Mouse (Mus musculus): ENCODE measurements at regions not wholly inside any gene's neighbourhood (a gene's known extent, or its start where the extent isn't known, plus 50 kb on each side); places are given as distances from the start of the nearest gene placed in this dataset.
A peak's percentile ranks its signal among the peaks of the same experiment; 100 is the strongest.

- H3K9me3 ChIP-seq = peaks cover 3% of the 10 kb centered on the region; the same call in 1 of the 2 replicates
- peaks cover 28% of the 10 kb centered on the region for H3K4me1 ChIP-seq
- 90% methylated on average over 3 of the region's 3 CpGs for WGBS
- H3K36me3 ChIP-seq (replicated peaks) = no peaks in the 10 kb centered on the region
- H3K27me3 ChIP-seq = peaks cover 54% of the 10 kb centered on the region
- no peak for ATAC-seq (ENCODE audit: low FRiP score)
- H3K9ac ChIP-seq = no peak overlapping the region
- H3K4me2 ChIP-seq = no peak overlapping the region
- H3K4me3 ChIP-seq (replicated peaks) = no peak overlapping the region
- H3K27ac ChIP-seq = no peak overlapping the region
These were observed 317.5 kb downstream of the Icos start for GRCm38 (mm10) chr1:61295219-61295618.

GRCm38 (mm10) chr1:61296831-61297230, 319.1 kb downstream of the Icos start:
- Histone ChIP-seq H3K9ac (no peak overlapping the region), H3K9me3 (peaks cover 3% of the 10 kb centered on the region; the same call in 1 of the 2 replicates), H3K4me2 (no peak overlapping the region), H3K27ac (no peak overlapping the region), H3K4me1 (peaks cover 44% of the 10 kb centered on the region), H3K36me3 (replicated peaks) (no peaks in the 10 kb centered on the region), H3K4me3 (replicated peaks) (no peak overlapping the region), H3K27me3 (peaks cover 54% of the 10 kb centered on the region)
- ATAC-seq (ENCODE audit: low FRiP score) = no peak
- 38% methylated on average over 4 of the region's 4 CpGs for WGBS

GRCm38 (mm10) chr1:61297361-61297760, 319.6 kb downstream of the Icos start:
- Histone ChIP-seq H3K4me2 (no peak overlapping the region), H3K36me3 (replicated peaks) (no peaks in the 10 kb centered on the region), H3K9ac (no peak overlapping the region), H3K4me1 (peaks cover 50% of the 10 kb centered on the region), H3K9me3 (peaks cover under 1% of the 10 kb centered on the region; the same call in 1 of the 2 replicates), H3K27ac (no peak overlapping the region), H3K4me3 (replicated peaks) (no peak overlapping the region), H3K27me3 (peaks cover 54% of the 10 kb centered on the region)
- 79% methylated on average over 3 of the region's 3 CpGs for WGBS
- ATAC-seq (ENCODE audit: low FRiP score) = no peak

DNA sequence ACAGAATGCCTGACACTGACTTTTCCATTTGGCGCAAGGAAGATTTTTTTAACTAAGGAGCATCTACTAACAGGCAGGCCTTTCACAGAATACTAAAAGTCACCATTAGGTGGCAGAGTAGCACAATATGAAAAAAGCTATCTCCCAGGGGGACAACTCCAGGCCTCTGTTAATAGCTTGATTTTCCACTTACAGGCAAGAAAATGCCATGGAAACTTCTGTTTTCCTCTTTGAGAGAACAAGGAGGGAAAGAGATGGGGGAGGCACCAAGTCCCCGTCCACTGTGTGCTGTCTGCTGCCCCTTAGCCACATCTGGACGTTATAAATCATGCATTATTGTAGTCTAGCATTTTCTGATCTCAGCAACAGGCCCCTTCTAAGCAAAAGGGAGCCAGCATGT, 320.3 kb downstream of the Icos start:
- 25% methylated on average over 3 of the region's 3 CpGs for WGBS
- Histone ChIP-seq H3K9ac (no peak overlapping the region), H3K4me1 (peaks cover 56% of the 10 kb centered on the region), H3K4me3 (replicated peaks) (no peak overlapping the region), H3K27me3 (peaks cover 54% of the 10 kb centered on the region), H3K27ac (peak overlapping the region; percentile 3; the same call in 1 of the 2 replicates), H3K9me3 (no peaks in the 10 kb centered on the region), H3K36me3 (replicated peaks) (no peaks in the 10 kb centered on the region), H3K4me2 (no peak overlapping the region)
- ATAC-seq (ENCODE audit: low FRiP score) = no peak

- Histone ChIP-seq H3K27ac (peak overlapping the region; percentile 3; the same call in 1 of the 2 replicates), H3K36me3 (replicated peaks) (no peaks in the 10 kb centered on the region), H3K9ac (no peak overlapping the region), H3K4me2 (no peak overlapping the region), H3K27me3 (peaks cover 56% of the 10 kb centered on the region), H3K4me1 (peaks cover 59% of the 10 kb centered on the region), H3K4me3 (replicated peaks) (no peak overlapping the region), H3K9me3 (no peaks in the 10 kb centered on the region)
- WGBS = 28% methylated on average over 6 of the region's 6 CpGs
- no peak for ATAC-seq (ENCODE audit: low FRiP score)
These were observed 321.1 kb downstream of the Icos start for GRCm38 (mm10) chr1:61298779-61299178.

DNA sequence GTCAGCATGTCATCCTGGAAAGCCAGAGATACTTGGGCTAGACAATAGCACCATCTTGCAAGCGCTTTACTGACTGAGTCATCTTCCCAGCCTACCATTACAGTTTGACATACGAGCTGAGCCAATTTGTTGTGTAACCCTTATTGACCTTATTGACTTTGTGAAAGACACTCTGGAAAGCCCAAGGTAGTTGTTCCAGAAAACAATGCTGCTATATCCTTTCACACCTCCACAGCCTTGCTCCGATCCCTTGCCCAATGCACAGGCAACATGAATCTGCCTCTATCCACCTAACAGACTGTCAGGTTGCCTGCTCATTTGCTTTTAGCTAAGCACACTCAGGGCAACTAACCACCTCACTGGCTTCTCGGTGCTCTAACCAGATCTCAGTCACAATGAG, 322.8 kb downstream of the Icos start:
- no peak overlapping the region for H3K9ac ChIP-seq
- peaks cover 59% of the 10 kb centered on the region for H3K4me1 ChIP-seq
- peak overlapping the region; percentile 77 for H3K27ac ChIP-seq
- no peaks in the 10 kb centered on the region for H3K36me3 ChIP-seq (replicated peaks)
- H3K4me2 ChIP-seq = peak overlapping the region; percentile 28
- H3K4me3 ChIP-seq (replicated peaks) = no peak overlapping the region
- no peaks in the 10 kb centered on the region for H3K9me3 ChIP-seq
- peaks cover 58% of the 10 kb centered on the region for H3K27me3 ChIP-seq
- ATAC-seq (ENCODE audit: low FRiP score) = no peak
- WGBS = 22% methylated on average over 4 of the region's 4 CpGs

DNA sequence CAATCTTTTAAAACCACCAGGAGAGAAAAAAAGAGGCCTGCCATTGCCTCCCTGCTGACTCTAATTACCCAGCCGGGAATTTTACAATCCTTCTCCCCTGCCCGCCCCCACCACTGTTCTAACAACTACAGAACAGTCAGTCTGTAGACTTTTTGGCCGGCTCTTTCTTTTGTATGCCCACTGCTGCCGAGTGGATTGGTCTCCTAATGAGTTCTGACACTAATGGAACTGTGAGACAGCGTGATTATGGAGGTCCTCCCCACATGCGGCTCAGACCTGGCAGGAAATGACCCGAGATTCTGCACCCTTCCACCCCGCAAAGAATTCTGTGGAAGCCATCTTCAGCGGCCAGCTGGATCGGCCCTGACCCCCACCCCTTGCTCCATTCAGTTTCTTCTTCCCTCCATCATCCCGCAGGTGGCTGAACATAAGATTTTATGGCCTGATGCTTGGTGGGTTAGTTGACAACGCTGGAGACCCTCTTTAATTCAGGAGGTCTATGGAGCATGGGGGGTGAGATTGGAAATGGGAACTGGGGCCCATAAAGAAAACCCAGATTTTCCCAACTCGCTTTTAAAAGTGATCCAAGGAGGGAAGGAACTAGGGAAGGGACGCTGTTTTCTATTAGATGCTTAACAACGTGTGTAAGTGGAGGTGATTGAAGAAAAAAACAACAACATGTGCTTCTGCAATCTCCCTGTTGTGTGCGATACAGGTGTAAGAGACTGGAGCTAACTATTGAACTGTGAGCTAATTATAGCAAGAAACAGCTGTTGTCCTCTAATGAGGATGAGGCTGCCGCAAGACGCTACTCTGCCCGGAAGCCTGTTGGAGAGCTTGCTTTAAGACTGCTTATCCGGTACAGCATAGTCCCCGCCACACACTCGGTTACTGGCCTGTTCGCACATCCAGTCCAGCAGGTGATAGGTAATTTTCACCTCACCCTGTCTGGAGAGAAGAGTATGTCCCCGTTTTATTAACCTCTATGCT, 323.6 kb downstream of the Icos start:
- peak; percentile 63 for ATAC-seq (ENCODE audit: low FRiP score)
- Histone ChIP-seq H3K9ac (no peak overlapping the region; the same call in 1 of the 2 replicates), H3K4me1 (peaks cover 59% of the 10 kb centered on the region), H3K27ac (peak overlapping the region; percentile 77), H3K4me3 (replicated peaks) (no peak overlapping the region), H3K9me3 (no peaks in the 10 kb centered on the region), H3K4me2 (peak overlapping the region; percentile 28), H3K36me3 (replicated peaks) (no peaks in the 10 kb centered on the region), H3K27me3 (peaks cover 64% of the 10 kb centered on the region)
- 11% methylated on average over 24 of the region's 24 CpGs for WGBS

DNA sequence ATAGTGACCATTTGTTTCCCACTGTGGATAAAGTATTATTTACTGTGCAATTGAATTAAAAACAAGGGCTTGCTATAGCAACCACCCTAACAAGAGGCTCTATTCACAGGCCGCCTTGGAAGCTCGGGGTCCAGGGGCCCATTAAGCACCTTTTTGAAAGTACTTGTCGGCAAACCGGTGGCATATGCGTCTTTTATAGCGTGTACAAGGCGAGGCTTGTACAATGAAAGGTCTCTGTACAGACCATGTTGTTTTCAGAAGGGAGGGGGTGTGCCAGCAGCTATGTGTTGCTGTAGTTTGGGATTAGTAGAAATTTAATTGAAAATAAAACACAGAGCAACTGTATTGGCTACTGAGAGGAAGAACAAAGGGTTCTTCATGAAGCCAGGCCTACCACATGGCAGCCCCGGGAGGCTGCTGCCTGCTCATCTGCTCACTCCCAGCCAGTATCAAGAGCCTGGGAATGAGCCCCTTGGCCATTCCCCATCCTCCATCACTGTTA, 324.9 kb downstream of the Icos start:
- ATAC-seq (ENCODE audit: low FRiP score) = peak; percentile 82
- Histone ChIP-seq H3K9me3 (no peaks in the 10 kb centered on the region), H3K36me3 (replicated peaks) (no peaks in the 10 kb centered on the region), H3K27me3 (peaks cover 62% of the 10 kb centered on the region), H3K4me2 (0 out of 2 replicates have a peak overlapping the region, but pooled peaks have one; percentile 3), H3K27ac (peak overlapping the region; percentile 77), H3K4me1 (peaks cover 51% of the 10 kb centered on the region), H3K4me3 (replicated peaks) (no peak overlapping the region), H3K9ac (no peak overlapping the region)
- WGBS = 7% methylated on average over 8 of the region's 8 CpGs

DNA sequence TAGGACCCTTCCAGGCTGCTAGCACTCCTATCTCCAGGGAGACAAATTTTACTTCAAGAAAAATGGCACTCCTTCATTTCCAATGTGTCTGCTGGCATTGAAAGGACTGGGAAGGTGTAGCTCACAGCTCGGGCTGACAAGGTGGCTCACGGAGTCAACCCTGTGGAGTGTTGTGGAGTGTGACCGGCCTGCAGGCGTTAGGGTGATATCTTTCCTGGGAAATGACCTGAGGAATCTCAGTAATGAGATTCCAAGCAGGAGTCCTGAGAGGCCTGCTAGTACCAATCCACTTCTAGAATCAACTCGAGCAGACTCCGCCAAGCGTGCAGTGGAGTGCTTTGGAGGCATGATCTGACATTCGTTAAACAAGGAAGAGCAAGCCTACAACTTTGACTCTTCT, 328.6 kb downstream of the Icos start:
- Histone ChIP-seq H3K36me3 (replicated peaks) (no peaks in the 10 kb centered on the region), H3K4me1 (peaks cover 20% of the 10 kb centered on the region), H3K4me2 (no peak overlapping the region), H3K9ac (no peak overlapping the region), H3K27ac (no peak overlapping the region), H3K4me3 (replicated peaks) (no peak overlapping the region), H3K9me3 (no peaks in the 10 kb centered on the region), H3K27me3 (peaks cover 54% of the 10 kb centered on the region)
- 62% methylated on average over 8 of the region's 8 CpGs for WGBS
- no peak for ATAC-seq (ENCODE audit: low FRiP score)

GRCm38 (mm10) chr1:61309563-61309962, 329.1 kb upstream of the Pard3b start:
- Histone ChIP-seq H3K36me3 (replicated peaks) (no peaks in the 10 kb centered on the region), H3K4me1 (no peaks in the 10 kb centered on the region), H3K9ac (no peak overlapping the region), H3K27ac (no peak overlapping the region), H3K27me3 (peaks cover 60% of the 10 kb centered on the region), H3K9me3 (no peaks in the 10 kb centered on the region), H3K4me3 (replicated peaks) (no peak overlapping the region), H3K4me2 (no peak overlapping the region)
- no peak for ATAC-seq (ENCODE audit: low FRiP score)
- 88% methylated on average over 1 of the region's 1 CpGs for WGBS

DNA sequence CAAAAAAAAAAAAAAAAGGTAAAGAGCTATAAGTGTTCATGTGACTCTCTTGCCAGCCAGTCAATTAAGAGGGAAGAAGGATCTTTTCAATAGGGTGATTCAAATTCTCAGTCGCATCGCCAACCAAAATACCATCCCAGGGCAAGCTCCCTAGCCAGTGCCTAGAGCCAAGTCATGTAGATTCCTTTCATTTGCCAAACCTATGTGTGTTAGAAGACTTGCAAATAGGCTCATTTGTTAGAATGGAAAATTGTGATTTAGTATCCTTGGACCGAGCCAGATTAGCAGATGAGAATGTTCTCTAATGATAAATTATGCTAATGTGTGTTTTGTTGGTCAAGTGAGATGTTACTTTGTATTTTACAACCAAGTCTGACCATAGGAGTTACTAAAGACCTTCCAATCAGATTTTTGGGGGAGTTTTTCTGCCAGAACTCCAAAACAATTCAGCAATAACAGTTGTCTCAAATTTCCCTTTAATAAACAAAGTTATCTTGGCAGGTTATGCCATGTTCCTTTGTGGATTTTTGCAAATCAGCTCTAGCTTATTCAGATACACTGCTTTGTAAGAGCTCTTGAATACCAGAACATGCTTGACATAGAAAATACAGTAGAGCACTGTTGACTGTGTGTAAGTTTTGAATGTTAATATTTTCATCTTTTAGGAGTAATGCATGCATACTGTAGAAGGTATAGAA, 328.4 kb upstream of the Pard3b start:
- Histone ChIP-seq H3K27me3 (peaks cover 59% of the 10 kb centered on the region), H3K9ac (no peak overlapping the region), H3K4me1 (no peaks in the 10 kb centered on the region), H3K9me3 (no peaks in the 10 kb centered on the region), H3K27ac (no peak overlapping the region), H3K4me3 (replicated peaks) (no peak overlapping the region), H3K36me3 (replicated peaks) (no peaks in the 10 kb centered on the region), H3K4me2 (no peak overlapping the region)
- ATAC-seq (ENCODE audit: low FRiP score) = no peak
- WGBS = 86% methylated on average over 3 of the region's 3 CpGs

DNA sequence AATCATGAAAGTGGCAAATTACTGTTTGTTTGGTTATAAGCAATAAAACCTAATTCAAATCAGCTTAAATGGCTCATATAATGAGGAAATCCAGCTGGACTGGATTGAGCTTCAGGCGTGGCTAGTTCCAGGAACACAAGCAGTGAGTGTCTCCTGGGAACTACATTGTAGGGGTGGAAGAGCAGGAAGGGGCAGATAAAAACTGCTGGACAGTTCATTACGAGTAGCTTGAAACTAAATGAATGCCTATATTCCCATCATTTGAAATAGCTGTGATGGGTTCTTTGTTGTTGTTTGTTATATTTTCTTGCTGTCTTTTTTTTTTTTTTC, 327.9 kb upstream of the Pard3b start:
- ATAC-seq (ENCODE audit: low FRiP score) = no peak
- no peak overlapping the region for H3K27ac ChIP-seq
- H3K4me3 ChIP-seq (replicated peaks) = no peak overlapping the region
- WGBS = 84% methylated on average over 2 of the region's 2 CpGs
- H3K36me3 ChIP-seq (replicated peaks) = no peaks in the 10 kb centered on the region
- peaks cover 54% of the 10 kb centered on the region for H3K27me3 ChIP-seq
- H3K4me2 ChIP-seq = no peak overlapping the region
- no peaks in the 10 kb centered on the region for H3K4me1 ChIP-seq
- H3K9ac ChIP-seq = no peak overlapping the region
- H3K9me3 ChIP-seq = no peaks in the 10 kb centered on the region
